Mouse (Mus musculus): ENCODE measurements around the gene Dusp16. TPM values are rescaled to one million over a fixed set of nuclear protein-coding genes. Genes with fewer than 3 reads are reported as not detected.

The Dusp16 gene
- polyA plus RNA-seq, 1 experiment from 2014 or later, result 5.1 TPM

GRCm38 (mm10) chr6:134730978-134731377, 61.4 kb downstream of the Dusp16 start:
- Histone ChIP-seq H3K27me3 (replicated peaks; ENCODE audit: control insufficient read depth, insufficient read depth, low read length) (no peaks in the 10 kb centered on the region), H3K36me3 (ENCODE audit: control insufficient read depth, insufficient read depth, low read length) (no peaks in the 10 kb centered on the region), H3K27ac (ENCODE audit: low read depth, low read length) (no peak overlapping the region), H3K9ac (ENCODE audit: low read depth, low read length) (no peak overlapping the region), H3K4me1 (ENCODE audit: control insufficient read depth, insufficient read depth, low read depth, low read length) (no peaks in the 10 kb centered on the region), H3K4me3 (ENCODE audit: low read length) (no peak overlapping the region), H3K9me3 (ENCODE audit: control insufficient read depth, low read length) (no peaks in the 10 kb centered on the region), H3K4me2 (ENCODE audit: low read length) (no peak overlapping the region)
- 98% methylated on average over 3 of the region's 3 CpGs for WGBS
- no peak for ATAC-seq

- no peak overlapping the region for H3K27ac ChIP-seq (ENCODE audit: low read depth, low read length)
- H3K4me2 ChIP-seq (ENCODE audit: low read length), result no peak overlapping the region
- ATAC-seq, result no peak
- no peak overlapping the region for H3K9ac ChIP-seq (ENCODE audit: low read depth, low read length)
- no peaks in the 10 kb centered on the region for H3K36me3 ChIP-seq (ENCODE audit: control insufficient read depth, insufficient read depth, low read length)
- no peaks in the 10 kb centered on the region for H3K27me3 ChIP-seq (replicated peaks; ENCODE audit: control insufficient read depth, insufficient read depth, low read length)
- no peaks in the 10 kb centered on the region for H3K4me1 ChIP-seq (ENCODE audit: control insufficient read depth, insufficient read depth, low read depth, low read length)
- no peak overlapping the region for H3K4me3 ChIP-seq (ENCODE audit: low read length)
- no peaks in the 10 kb centered on the region for H3K9me3 ChIP-seq (ENCODE audit: control insufficient read depth, low read length)
Measured at GRCm38 (mm10) chr6:134725406-134725805, 67.0 kb downstream of the Dusp16 start.

GRCm38 (mm10) chr6:134723833-134724553, 68.4 kb downstream of the Dusp16 start:
- Histone ChIP-seq H3K27me3 (replicated peaks; ENCODE audit: control insufficient read depth, insufficient read depth, low read length) (no peaks in the 10 kb centered on the region), H3K4me2 (ENCODE audit: low read length) (no peak overlapping the region), H3K9ac (ENCODE audit: low read depth, low read length) (no peak overlapping the region), H3K9me3 (ENCODE audit: control insufficient read depth, low read length) (no peaks in the 10 kb centered on the region), H3K4me3 (ENCODE audit: low read length) (no peak overlapping the region), H3K4me1 (ENCODE audit: control insufficient read depth, insufficient read depth, low read depth, low read length) (no peaks in the 10 kb centered on the region), H3K27ac (ENCODE audit: low read depth, low read length) (no peak overlapping the region), H3K36me3 (ENCODE audit: control insufficient read depth, insufficient read depth, low read length) (no peaks in the 10 kb centered on the region)
- WGBS, result 89% methylated on average over 9 of the region's 9 CpGs
- no peak for ATAC-seq

- no peak for ATAC-seq
- WGBS, result 97% methylated on average over 7 of the region's 7 CpGs
Measured at GRCm38 (mm10) chr6:134723326-134723725, 69.1 kb downstream of the Dusp16 start.

GRCm38 (mm10) chr6:134722906-134723305, 69.5 kb downstream of the Dusp16 start:
- Histone ChIP-seq H3K4me3 (ENCODE audit: low read length) (no peak overlapping the region), H3K9me3 (ENCODE audit: control insufficient read depth, low read length) (no peaks in the 10 kb centered on the region), H3K27me3 (replicated peaks; ENCODE audit: control insufficient read depth, insufficient read depth, low read length) (no peaks in the 10 kb centered on the region), H3K4me1 (ENCODE audit: control insufficient read depth, insufficient read depth, low read depth, low read length) (no peaks in the 10 kb centered on the region), H3K9ac (ENCODE audit: low read depth, low read length) (no peak overlapping the region), H3K4me2 (ENCODE audit: low read length) (no peak overlapping the region), H3K27ac (ENCODE audit: low read depth, low read length) (no peak overlapping the region), H3K36me3 (ENCODE audit: control insufficient read depth, insufficient read depth, low read length) (no peaks in the 10 kb centered on the region)
- WGBS, result 96% methylated on average over 8 of the region's 8 CpGs
- no peak for ATAC-seq

More at GRCm38 (mm10) chr6:134723326-134723725, 69.1 kb downstream of the Dusp16 start:
- H3K9ac ChIP-seq (ENCODE audit: low read depth, low read length), result no peak overlapping the region
- H3K4me3 ChIP-seq (ENCODE audit: low read length), result no peak overlapping the region
- no peaks in the 10 kb centered on the region for H3K4me1 ChIP-seq (ENCODE audit: control insufficient read depth, insufficient read depth, low read depth, low read length)
- no peaks in the 10 kb centered on the region for H3K36me3 ChIP-seq (ENCODE audit: control insufficient read depth, insufficient read depth, low read length)
- no peak overlapping the region for H3K27ac ChIP-seq (ENCODE audit: low read depth, low read length)
- no peak overlapping the region for H3K4me2 ChIP-seq (ENCODE audit: low read length)
- no peaks in the 10 kb centered on the region for H3K9me3 ChIP-seq (ENCODE audit: control insufficient read depth, low read length)
- H3K27me3 ChIP-seq (replicated peaks; ENCODE audit: control insufficient read depth, insufficient read depth, low read length), result no peaks in the 10 kb centered on the region

GRCm38 (mm10) chr6:134721729-134722269, 70.6 kb downstream of the Dusp16 start:
- 66% methylated on average over 6 of the region's 6 CpGs for WGBS
- peak; percentile 43 for ATAC-seq
- no peak overlapping the region for H3K27ac ChIP-seq (ENCODE audit: low read depth, low read length)
- no peak overlapping the region for H3K4me3 ChIP-seq (ENCODE audit: low read length)
- no peaks in the 10 kb centered on the region for H3K27me3 ChIP-seq (replicated peaks; ENCODE audit: control insufficient read depth, insufficient read depth, low read length)
- H3K4me2 ChIP-seq (ENCODE audit: low read length), result no peak overlapping the region
- no peaks in the 10 kb centered on the region for H3K9me3 ChIP-seq (ENCODE audit: control insufficient read depth, low read length)
- H3K9ac ChIP-seq (ENCODE audit: low read depth, low read length), result no peak overlapping the region
- H3K4me1 ChIP-seq (ENCODE audit: control insufficient read depth, insufficient read depth, low read depth, low read length), result no peaks in the 10 kb centered on the region
- no peaks in the 10 kb centered on the region for H3K36me3 ChIP-seq (ENCODE audit: control insufficient read depth, insufficient read depth, low read length)

GRCm38 (mm10) chr6:134720150-134720549, 72.3 kb downstream of the Dusp16 start:
- Histone ChIP-seq H3K4me1 (ENCODE audit: control insufficient read depth, insufficient read depth, low read depth, low read length) (no peaks in the 10 kb centered on the region), H3K4me2 (ENCODE audit: low read length) (no peak overlapping the region), H3K27me3 (replicated peaks; ENCODE audit: control insufficient read depth, insufficient read depth, low read length) (no peaks in the 10 kb centered on the region), H3K9me3 (ENCODE audit: control insufficient read depth, low read length) (no peaks in the 10 kb centered on the region), H3K36me3 (ENCODE audit: control insufficient read depth, insufficient read depth, low read length) (no peaks in the 10 kb centered on the region), H3K27ac (ENCODE audit: low read depth, low read length) (no peak overlapping the region), H3K9ac (ENCODE audit: low read depth, low read length) (no peak overlapping the region), H3K4me3 (ENCODE audit: low read length) (no peak overlapping the region)
- WGBS, result 88% methylated on average over 5 of the region's 5 CpGs
- ATAC-seq, result no peak

- Histone ChIP-seq H3K27ac (ENCODE audit: low read depth, low read length) (no peak overlapping the region), H3K9me3 (ENCODE audit: control insufficient read depth, low read length) (no peaks in the 10 kb centered on the region), H3K36me3 (ENCODE audit: control insufficient read depth, insufficient read depth, low read length) (no peaks in the 10 kb centered on the region), H3K9ac (ENCODE audit: low read depth, low read length) (no peak overlapping the region), H3K27me3 (replicated peaks; ENCODE audit: control insufficient read depth, insufficient read depth, low read length) (no peaks in the 10 kb centered on the region), H3K4me2 (ENCODE audit: low read length) (no peak overlapping the region), H3K4me1 (ENCODE audit: control insufficient read depth, insufficient read depth, low read depth, low read length) (no peaks in the 10 kb centered on the region), H3K4me3 (ENCODE audit: low read length) (no peak overlapping the region)
- WGBS, result 92% methylated on average over 5 of the region's 5 CpGs
- ATAC-seq, result no peak
Measured at GRCm38 (mm10) chr6:134719156-134719555, 73.3 kb downstream of the Dusp16 start.

- Histone ChIP-seq H3K9ac (ENCODE audit: low read depth, low read length) (no peak overlapping the region), H3K4me2 (ENCODE audit: low read length) (no peak overlapping the region), H3K9me3 (ENCODE audit: control insufficient read depth, low read length) (no peaks in the 10 kb centered on the region), H3K4me3 (ENCODE audit: low read length) (no peak overlapping the region), H3K27me3 (replicated peaks; ENCODE audit: control insufficient read depth, insufficient read depth, low read length) (no peaks in the 10 kb centered on the region), H3K4me1 (ENCODE audit: control insufficient read depth, insufficient read depth, low read depth, low read length) (no peaks in the 10 kb centered on the region), H3K27ac (ENCODE audit: low read depth, low read length) (no peak overlapping the region), H3K36me3 (ENCODE audit: control insufficient read depth, insufficient read depth, low read length) (no peaks in the 10 kb centered on the region)
- no peak for ATAC-seq
- 90% methylated on average over 11 of the region's 11 CpGs for WGBS
Measured at GRCm38 (mm10) chr6:134718668-134719065, 73.8 kb downstream of the Dusp16 start.
